ENCODE assay signal across 7 mouse cellular contexts in genomic region chr3:51407870-51408560, GRCm38 (mm10). TPM values are rescaled to one million over a fixed set of nuclear protein-coding genes. Genes with fewer than 3 reads are reported as not detected.
A peak's percentile ranks its signal among the peaks of the same experiment; 100 is the strongest.
DNase-seq lines count a peak whose midpoint lies in the region; ATAC-seq lines count a peak whose summit lies in the region.

No protein-coding gene starts in this region.

- peaks cover 19% of the 10 kb centered on the region; the same call in 1 of the 2 replicates for H3K36me3 ChIP-seq in lung, embryonic 15.5 days
- H3K36me3 ChIP-seq in forebrain, embryonic 13.5 days (ENCODE audit: poor library complexity, severe bottlenecking), result peaks cover 25% of the 10 kb centered on the region
- peaks cover 35% of the 10 kb centered on the region for H3K36me3 ChIP-seq in limb, embryonic 13.5 days
- H3K36me3 ChIP-seq in neural tube, embryonic 12.5 days, result peaks cover 17% of the 10 kb centered on the region

- peak; percentile 15; the same call in 1 of the 2 replicates for ATAC-seq in lung, embryonic 15.5 days (ENCODE audit: borderline replicate concordance, extremely low read depth, low FRiP score, low TSS enrichment)
- ATAC-seq in forebrain, embryonic 13.5 days, result peak; percentile 14
- ATAC-seq in limb, embryonic 13.5 days (ENCODE audit: low FRiP score, low read depth), result no peak
- ATAC-seq in neural tube, embryonic 12.5 days (ENCODE audit: low FRiP score, low read depth), result peak; percentile 22; the same call in 1 of the 2 replicates

- H3K9me3 ChIP-seq in lung, embryonic 15.5 days, result no peaks in the 10 kb centered on the region
- no peaks in the 10 kb centered on the region for H3K9me3 ChIP-seq in forebrain, embryonic 13.5 days (replicated peaks)
- no peaks in the 10 kb centered on the region for H3K9me3 ChIP-seq in limb, embryonic 13.5 days
- H3K9me3 ChIP-seq in neural tube, embryonic 12.5 days, result no peaks in the 10 kb centered on the region

- peak overlapping the region; percentile 85 for H3K27ac ChIP-seq in lung, embryonic 15.5 days
- H3K27ac ChIP-seq in forebrain, embryonic 13.5 days, result peak overlapping the region; percentile 94
- H3K27ac ChIP-seq in limb, embryonic 13.5 days, result peak overlapping the region; percentile 95
- H3K27ac ChIP-seq in neural tube, embryonic 12.5 days, result peak overlapping the region; percentile 92

- peaks cover 7% of the 10 kb centered on the region for H3K4me1 ChIP-seq in lung, embryonic 15.5 days
- H3K4me1 ChIP-seq in forebrain, embryonic 13.5 days, result peaks cover 9% of the 10 kb centered on the region
- peaks cover 10% of the 10 kb centered on the region for H3K4me1 ChIP-seq in limb, embryonic 13.5 days
- peaks cover 9% of the 10 kb centered on the region for H3K4me1 ChIP-seq in neural tube, embryonic 12.5 days

- H3K4me2 ChIP-seq in lung, embryonic 15.5 days, result peak overlapping the region; percentile 70
- H3K4me2 ChIP-seq in forebrain, embryonic 13.5 days, result peak overlapping the region; percentile 68
- peak overlapping the region; percentile 78 for H3K4me2 ChIP-seq in limb, embryonic 13.5 days (replicated peaks)
- H3K4me2 ChIP-seq in neural tube, embryonic 12.5 days (replicated peaks), result peak overlapping the region; percentile 69

- 16% methylated on average over 20 of the region's 20 CpGs for WGBS in lung, embryonic 15.5 days
- WGBS in forebrain, embryonic 13.5 days, result 25% methylated on average over 20 of the region's 20 CpGs
- 18% methylated on average over 20 of the region's 20 CpGs for WGBS in limb, embryonic 13.5 days
- WGBS in neural tube, embryonic 12.5 days, result 19% methylated on average over 20 of the region's 20 CpGs

- peak overlapping the region; percentile 66 for H3K4me3 ChIP-seq in lung, embryonic 15.5 days
- peak overlapping the region; percentile 83 for H3K4me3 ChIP-seq in forebrain, embryonic 13.5 days
- H3K4me3 ChIP-seq in limb, embryonic 13.5 days, result peak overlapping the region; percentile 83
- peak overlapping the region; percentile 78 for H3K4me3 ChIP-seq in neural tube, embryonic 12.5 days

- no peak for DNase-seq in lung, postnatal 4 days
- DNase-seq in brain, adult 2 months (ENCODE audit: low read depth, low spot score), result peak; percentile 26
- no peak for DNase-seq in thymus, postnatal 25 days

- H3K27me3 ChIP-seq in lung, embryonic 15.5 days, result no peaks in the 10 kb centered on the region
- no peaks in the 10 kb centered on the region for H3K27me3 ChIP-seq in forebrain, embryonic 13.5 days
- no peaks in the 10 kb centered on the region for H3K27me3 ChIP-seq in limb, embryonic 13.5 days
- no peaks in the 10 kb centered on the region for H3K27me3 ChIP-seq in neural tube, embryonic 12.5 days (replicated peaks)

- peak overlapping the region; percentile 78 for H3K9ac ChIP-seq in lung, embryonic 15.5 days
- peak overlapping the region; percentile 88 for H3K9ac ChIP-seq in forebrain, embryonic 13.5 days
- peak overlapping the region; percentile 90 for H3K9ac ChIP-seq in limb, embryonic 13.5 days
- H3K9ac ChIP-seq in neural tube, embryonic 12.5 days, result peak overlapping the region; percentile 82

RNA-seq across cellular contexts. Expression of gene Ndufc1, which starts 0.8 kb away (rescaled TPM):
- polyA plus RNA-seq in lung, embryonic 15.5 days (2015; fragmentation: Nextera tagmentation; extraction: Ambion mirVana), result 631 and 694 TPM in 2 replicates
- polyA plus RNA-seq in forebrain, embryonic 13.5 days (2015; fragmentation: Nextera tagmentation; extraction: Ambion mirVana), result 798 and 924 TPM in 2 replicates
- polyA plus RNA-seq in limb, embryonic 13.5 days (2015; fragmentation: Nextera tagmentation; extraction: Ambion mirVana), result 645 and 690 TPM in 2 replicates
- polyA plus RNA-seq in neural tube, embryonic 12.5 days (2016; fragmentation: Nextera tagmentation; extraction: Ambion mirVana), result 723 and 776 TPM in 2 replicates

RNA-seq across cellular contexts. Expression of gene Naa15, which starts 6.9 kb away (rescaled TPM):
- 45.5 and 46.3 TPM in 2 replicates for polyA plus RNA-seq in lung, embryonic 15.5 days (2015; fragmentation: Nextera tagmentation; extraction: Ambion mirVana)
- polyA plus RNA-seq in forebrain, embryonic 13.5 days (2015; fragmentation: Nextera tagmentation; extraction: Ambion mirVana), result 59.8 and 60.5 TPM in 2 replicates
- 51.7 and 52.2 TPM in 2 replicates for polyA plus RNA-seq in limb, embryonic 13.5 days (2015; fragmentation: Nextera tagmentation; extraction: Ambion mirVana)
- 57.4 and 65.9 TPM in 2 replicates for polyA plus RNA-seq in neural tube, embryonic 12.5 days (2016; fragmentation: Nextera tagmentation; extraction: Ambion mirVana)

RNA-seq across cellular contexts. Expression of gene Mgarp, which starts 11.5 kb away (rescaled TPM):
- polyA plus RNA-seq in lung, embryonic 15.5 days (2015; fragmentation: Nextera tagmentation; extraction: Ambion mirVana), result 2.5 and 2.8 TPM in 2 replicates
- polyA plus RNA-seq in forebrain, embryonic 13.5 days (2015; fragmentation: Nextera tagmentation; extraction: Ambion mirVana), result 1.5 and 2.2 TPM in 2 replicates
- polyA plus RNA-seq in limb, embryonic 13.5 days (2015; fragmentation: Nextera tagmentation; extraction: Ambion mirVana), result 4.5 and 6.4 TPM in 2 replicates
- polyA plus RNA-seq in neural tube, embryonic 12.5 days (2016; fragmentation: Nextera tagmentation; extraction: Ambion mirVana), result 2.4 and 2.5 TPM in 2 replicates
